Mouse (Mus musculus) erythroblast, embryonic 14.5 days (primary cell): ENCODE results near the gene Tnk2.

Source experiments
- GATA1 ChIP-seq: IDR thresholded peaks from 2 replicates; pipeline ENCODE4 v1.6.1; 2012; ENCODE audit warnings: low read length, inconsistent platforms, mixed read lengths
- TAL1 ChIP-seq: IDR thresholded peaks from 3 replicates; pipeline ENCODE4 v1.6.1; 2012; ENCODE audit warnings: low read length, inconsistent platforms, mixed read lengths

DNA sequence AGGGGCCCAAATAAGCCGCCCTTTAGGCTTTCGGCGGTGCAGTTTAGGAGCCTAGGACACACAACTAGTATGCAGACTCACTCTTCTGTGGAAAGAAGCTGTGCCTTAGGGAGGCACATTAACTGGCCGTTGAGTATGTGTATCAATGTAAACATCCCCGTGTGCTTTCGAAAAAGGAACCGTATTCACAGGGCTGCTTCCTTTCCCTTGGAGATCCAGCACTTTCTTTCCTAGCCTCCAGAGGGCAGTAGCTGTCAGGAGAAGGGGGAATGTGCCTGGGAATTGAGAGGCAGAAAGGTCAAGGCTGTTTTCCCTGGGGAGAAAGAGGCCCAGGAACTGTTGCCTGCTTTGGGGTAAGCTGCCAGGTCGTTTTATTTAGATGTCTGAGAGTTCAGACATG is 15.7 kb downstream of the Tnk2 start:
- no peak for TF ChIP-seq GATA1
- no peak for TF ChIP-seq TAL1
